Mouse (Mus musculus) ES-CJ7 (cell line): ENCODE measurements at regions not wholly inside any gene's neighbourhood (a gene's known extent, or its start where the extent isn't known, plus 50 kb on each side); places are given as distances from the start of the nearest gene placed in this dataset.
"Not testable (repeated sequence)": the region's sequence is repeated elsewhere in the genome, so short reads cannot be mapped to it uniquely, and the experiment has no call there.

Source experiments
- DNase-seq: peaks from one replicate; pipeline ENCODE4 v3.0.0; 2011; ENCODE audit warnings: low read depth, low spot score

- DNase-seq = not testable (repeated sequence)
Measured at GRCm38 (mm10) chr8:19976461-19976860, 73.3 kb downstream of the Gm31371 start.

- DNase-seq = peak; percentile 98
Measured at GRCm38 (mm10) chr8:19979536-19980345, 76.5 kb downstream of the Gm31371 start.

- DNase-seq = not testable (repeated sequence)
Measured at GRCm38 (mm10) chr8:19980346-19980726, 77.1 kb downstream of the Gm31371 start.

- peak; percentile 49 for DNase-seq
Measured at GRCm38 (mm10) chr8:20008106-20008505, 104.9 kb downstream of the Gm31371 start.

DNA sequence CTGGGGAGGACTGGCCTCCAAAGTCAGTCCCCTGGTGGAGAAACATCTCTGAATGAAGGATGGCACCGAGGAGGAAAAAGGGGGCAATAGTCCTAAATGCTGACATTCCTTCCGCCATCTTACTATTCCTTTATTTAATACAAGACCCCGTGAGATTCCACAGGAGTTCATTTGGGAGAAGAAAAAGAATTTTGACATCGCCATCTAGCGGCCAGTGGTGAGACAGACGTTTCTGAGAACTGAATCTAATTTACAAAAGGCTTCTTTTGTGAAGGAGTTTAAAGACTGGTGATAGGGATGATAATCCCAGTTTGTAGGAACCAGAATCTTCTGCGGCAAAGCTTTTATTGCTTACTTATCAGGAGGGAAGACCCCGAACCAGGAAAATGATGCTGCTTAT lies 107.8 kb downstream of the Gm31371 start:
- DNase-seq = peak; percentile 90

DNA sequence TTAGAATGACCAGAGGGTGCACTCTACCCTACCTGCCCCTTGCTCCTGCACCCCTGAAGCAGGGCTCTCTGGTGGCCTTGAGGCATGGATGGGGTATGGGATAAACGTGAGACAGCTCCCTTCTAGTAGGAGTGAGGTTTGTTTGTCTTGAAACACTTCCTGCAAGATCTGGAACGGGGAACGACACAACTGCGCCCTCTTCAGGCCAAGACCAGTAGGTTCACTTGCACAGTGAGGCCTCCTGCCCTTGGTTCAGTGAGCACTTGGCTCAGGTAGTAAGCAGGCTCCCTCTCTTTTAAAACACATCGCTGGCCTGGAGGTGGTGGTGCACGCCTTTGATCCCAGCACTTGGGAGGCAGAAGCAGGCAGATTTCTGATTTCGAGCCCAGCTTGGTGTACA lies 110.1 kb downstream of the Gm31371 start:
- peak; percentile 94 for DNase-seq

DNA sequence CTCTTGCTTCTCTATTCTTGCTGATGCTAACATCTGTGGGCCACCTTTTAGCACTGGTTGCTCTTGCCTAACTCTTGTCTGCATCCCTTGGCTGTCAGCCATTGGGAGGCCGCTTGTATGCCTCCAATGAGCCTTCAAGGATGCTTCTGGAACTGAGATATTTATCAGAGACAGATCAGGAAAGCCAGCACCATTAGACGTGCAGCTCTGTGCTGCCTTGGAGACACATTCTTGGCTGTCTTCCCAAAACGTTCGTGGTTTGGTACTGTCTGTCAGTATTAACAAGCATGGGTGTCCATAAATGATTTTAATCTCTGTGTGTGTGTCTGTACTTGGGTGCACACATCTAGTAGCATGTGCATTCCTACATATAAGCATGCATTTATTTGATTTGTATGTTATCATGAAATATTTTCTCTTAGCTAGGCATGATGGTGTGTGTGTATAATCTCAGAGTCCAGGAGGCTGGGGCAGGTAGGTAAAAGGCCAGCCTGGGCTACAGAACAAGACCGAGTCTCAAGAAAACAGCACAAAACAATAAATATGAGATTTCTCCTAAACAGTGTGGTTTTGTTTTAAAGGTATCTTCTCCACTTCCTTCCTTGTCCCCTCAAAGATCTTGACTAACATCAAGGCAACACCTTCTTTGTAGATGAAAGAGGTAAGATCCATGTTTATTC lies 111.4 kb downstream of the Gm31371 start:
- not testable (repeated sequence) for DNase-seq

GRCm38 (mm10) chr8:20015411-20016081 lies 112.4 kb downstream of the Gm31371 start:
- not testable (repeated sequence) for DNase-seq

GRCm38 (mm10) chr8:20016082-20016840 lies 113.1 kb downstream of the Gm31371 start:
- DNase-seq = not testable (repeated sequence)

DNA sequence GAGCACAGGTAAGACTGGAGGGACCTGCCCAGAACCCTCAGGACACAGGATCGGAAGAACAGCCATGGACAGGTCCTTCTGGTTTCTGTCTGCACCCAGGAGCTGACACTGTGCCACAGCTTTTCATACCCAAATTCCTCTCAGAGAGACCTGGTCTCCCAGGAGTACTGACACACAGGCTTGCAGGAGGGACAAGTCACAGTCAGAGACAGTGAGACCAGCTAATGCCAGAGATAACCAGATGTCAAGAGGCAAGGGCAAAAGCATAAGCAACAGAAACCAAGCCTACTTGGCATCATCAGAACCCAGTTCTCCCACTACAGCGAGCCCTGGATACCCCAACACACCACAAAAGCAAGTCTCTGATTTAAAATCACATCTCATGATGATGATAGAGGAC lies 122.3 kb downstream of the Gm31371 start:
- DNase-seq = not testable (repeated sequence)

GRCm38 (mm10) chr8:20027956-20028355 lies 124.8 kb downstream of the Gm31371 start:
- not testable (repeated sequence) for DNase-seq

- peak; percentile 1 for DNase-seq
Measured at GRCm38 (mm10) chr8:20030131-20030530, 126.9 kb downstream of the Gm31371 start.

GRCm38 (mm10) chr8:20057626-20058025 lies 154.4 kb downstream of the Gm31371 start:
- not testable (repeated sequence) for DNase-seq

DNA sequence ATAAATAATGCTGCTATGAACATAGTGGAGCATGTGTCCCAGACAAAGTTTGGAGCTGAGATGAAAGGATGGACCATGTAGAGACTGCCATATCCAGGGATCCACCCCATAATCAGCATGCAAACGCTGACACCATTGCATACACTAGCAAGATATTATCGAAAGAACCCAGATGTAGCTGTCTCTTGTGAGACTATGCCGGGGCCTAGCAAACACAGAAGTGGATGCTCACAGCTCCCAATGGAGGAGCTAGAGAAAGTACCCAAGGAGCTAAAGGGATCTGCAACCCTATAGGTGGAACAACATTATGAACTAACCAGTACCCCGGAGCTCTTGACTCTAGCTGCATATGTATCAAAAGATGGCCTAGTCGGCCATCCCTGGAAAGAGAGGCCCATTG lies 194.9 kb downstream of the Gm31371 start:
- not testable (repeated sequence) for DNase-seq

GRCm38 (mm10) chr8:20100241-20100640 lies 197.0 kb downstream of the Gm31371 start:
- peak; percentile 21 for DNase-seq

GRCm38 (mm10) chr8:20102374-20102773 lies 199.2 kb downstream of the Gm31371 start:
- not testable (repeated sequence) for DNase-seq

DNA sequence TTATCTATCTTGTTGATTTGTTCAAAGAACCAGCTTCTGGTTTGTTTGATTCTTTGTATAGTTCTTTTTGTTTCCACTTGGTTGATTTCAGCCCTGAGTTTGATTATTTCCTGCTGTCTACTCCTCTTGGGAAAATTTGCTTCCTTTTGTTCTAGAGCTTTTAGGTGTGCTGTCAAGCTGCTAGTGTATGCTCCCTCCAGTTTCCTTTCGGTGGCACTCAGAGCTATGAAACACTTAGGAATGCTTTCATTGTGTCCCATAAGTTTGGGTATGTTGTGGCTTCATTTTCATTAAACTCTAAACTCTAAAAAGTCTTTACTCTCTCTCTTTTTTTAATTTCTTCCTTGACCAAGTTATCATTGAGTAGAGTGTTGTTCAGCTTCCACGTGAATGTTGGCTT lies 204.0 kb downstream of the Gm31371 start:
- not testable (repeated sequence) for DNase-seq

GRCm38 (mm10) chr8:20116785-20117184 lies 213.6 kb downstream of the Gm31371 start:
- not testable (repeated sequence) for DNase-seq

DNA sequence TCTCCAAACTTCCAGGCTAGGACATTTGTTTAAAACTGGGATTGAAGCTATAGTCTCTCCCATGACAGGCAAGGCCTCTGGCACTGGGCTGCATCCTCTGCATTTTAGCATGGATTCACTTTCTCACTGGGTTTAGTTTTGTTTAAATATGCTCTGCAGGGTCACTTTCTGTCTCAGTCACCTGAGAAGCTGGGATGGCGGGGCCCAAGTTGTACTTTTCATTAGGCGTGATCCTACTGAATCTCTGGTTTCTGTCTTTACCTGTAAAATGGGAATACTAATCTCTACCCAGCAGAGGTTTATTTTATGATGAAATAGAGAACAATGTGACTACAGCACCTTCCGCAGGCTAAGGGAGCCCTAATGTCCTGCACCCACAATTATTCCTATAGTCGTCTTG lies 216.4 kb downstream of the Gm31371 start:
- DNase-seq = peak; percentile 13

- DNase-seq = not testable (repeated sequence)
Measured at GRCm38 (mm10) chr8:20120186-20120585, 217.0 kb downstream of the Gm31371 start.

GRCm38 (mm10) chr8:20121391-20121909 lies 218.3 kb downstream of the Gm31371 start:
- peak; percentile 74 for DNase-seq
